Mouse (Mus musculus) E14TG2a.4 (cell line): Measurements from ENCODE around the gene Gm20388.
"Not testable (repeated sequence)": the region's sequence is repeated elsewhere in the genome, so short reads cannot be mapped to it uniquely, and the experiment has no call there.

Source experiments
- H3K27me3 ChIP-seq: 2 replicates; pipeline ENCODE4 v1.6.1; 2014; ENCODE audit warnings: low read length, control low read depth; ENCODE audit not compliant: insufficient read depth
- H3K36me3 ChIP-seq: 2 replicates; pipeline ENCODE4 v1.6.1; 2014; ENCODE audit warnings: low read length, control low read depth; ENCODE audit not compliant: insufficient read depth
- H3K4me1 ChIP-seq: replicated peaks from 2 replicates; pipeline ENCODE4 v1.6.1; 2014; ENCODE audit warnings: low read depth, low read length, control low read depth
- H3K4me3 ChIP-seq: replicated peaks from 2 replicates; pipeline ENCODE4 v1.5.1; 2014; ENCODE audit warnings: mild to moderate bottlenecking, low read length
- H3K9me3 ChIP-seq: 2 replicates; pipeline ENCODE4 v1.6.1; 2014; ENCODE audit warnings: low read length, control low read depth
- CTCF ChIP-seq: conservative IDR thresholded peaks from 2 replicates; pipeline ENCODE4 v1.5.1; 2014; ENCODE audit warnings: low read length
- NANOG ChIP-seq: IDR thresholded peaks from 2 replicates; pipeline ENCODE4 v1.6.1; 2014; ENCODE audit warnings: borderline replicate concordance, low read length, mixed read lengths
- POU5F1 ChIP-seq: IDR thresholded peaks from 2 replicates; pipeline ENCODE4 v1.6.1; 2014; ENCODE audit warnings: low read length, borderline replicate concordance

Gm20388 gene

DNA sequence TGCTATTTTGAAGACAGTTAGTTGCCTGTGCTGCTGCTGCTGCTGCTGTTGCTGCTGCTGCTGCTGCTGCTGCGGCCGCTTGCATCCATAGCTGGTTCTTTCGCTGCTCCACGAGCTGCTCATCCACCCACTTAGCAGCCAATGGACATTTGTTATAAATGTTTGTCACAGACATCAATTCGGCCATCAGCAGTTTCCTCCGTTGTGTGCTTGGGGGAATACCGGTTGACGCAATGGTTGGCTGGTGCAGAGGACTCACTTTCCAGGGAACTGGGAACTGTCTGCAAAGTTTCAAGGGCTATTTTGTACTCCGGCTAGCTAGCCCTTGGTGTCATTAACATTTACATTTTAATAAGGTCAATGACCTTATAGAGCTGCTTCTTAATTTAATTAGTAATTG lies 793.6 kb downstream of the Gm20388 start:
- Histone ChIP-seq H3K27me3 (peaks cover 58% of the 10 kb centered on the region), H3K9me3 (no peaks in the 10 kb centered on the region), H3K4me1 (peaks cover 23% of the 10 kb centered on the region), H3K4me3 (no peak overlapping the region), H3K36me3 (no peaks in the 10 kb centered on the region)
- TF ChIP-seq NANOG (no peak), POU5F1 (no peak), CTCF (no peak)

DNA sequence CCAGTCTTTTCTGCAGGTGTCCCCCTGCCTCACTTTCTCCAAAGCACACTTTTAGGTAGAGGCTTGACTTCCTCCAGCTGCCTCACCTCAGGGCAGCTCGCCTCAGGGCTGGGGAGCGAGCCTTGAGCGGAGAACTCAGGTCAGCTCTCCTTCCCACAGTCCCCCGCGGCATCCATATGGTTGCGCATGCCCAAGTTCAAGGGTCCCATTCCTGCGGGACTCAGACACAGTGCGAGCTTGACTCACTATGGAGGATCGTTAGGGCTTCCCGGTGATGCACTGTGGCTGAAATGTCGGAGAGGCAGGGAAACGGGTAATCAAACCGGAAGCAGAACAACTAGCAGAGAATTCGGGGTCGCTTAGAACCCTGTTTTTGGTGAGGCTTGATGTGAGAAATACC lies 794.5 kb downstream of the Gm20388 start:
- H3K9me3 ChIP-seq, result no peaks in the 10 kb centered on the region
- H3K4me1 ChIP-seq, result peaks cover 23% of the 10 kb centered on the region
- H3K27me3 ChIP-seq, result peaks cover 52% of the 10 kb centered on the region
- TF ChIP-seq CTCF, result no peak
- peak overlapping the region; percentile 68 for H3K4me3 ChIP-seq
- H3K36me3 ChIP-seq, result no peaks in the 10 kb centered on the region

DNA sequence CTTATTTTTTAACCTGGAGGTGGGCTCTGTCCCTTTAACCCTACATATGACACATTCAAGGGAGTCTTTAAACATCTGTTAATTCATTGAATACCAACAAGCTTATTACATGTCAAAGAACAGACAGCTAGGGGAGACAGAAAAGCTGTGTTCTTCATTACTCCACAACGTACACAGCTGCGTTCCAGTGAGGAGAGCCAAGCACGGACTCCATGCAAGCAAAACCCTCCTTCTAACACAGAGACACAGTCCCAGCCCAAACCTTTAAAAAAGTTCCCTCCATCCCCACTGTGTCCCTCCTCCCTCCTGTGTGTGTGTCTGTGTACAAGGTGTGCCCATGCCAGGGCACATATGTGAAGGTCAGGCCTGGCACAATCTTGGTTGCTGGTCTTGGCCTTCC lies 795.6 kb downstream of the Gm20388 start:
- Histone ChIP-seq H3K4me1 (peaks cover 23% of the 10 kb centered on the region), H3K27me3 (peaks cover 42% of the 10 kb centered on the region), H3K36me3 (no peaks in the 10 kb centered on the region), H3K4me3 (no peak overlapping the region), H3K9me3 (no peaks in the 10 kb centered on the region)
- TF ChIP-seq CTCF (no peak), POU5F1 (no peak), NANOG (no peak)

DNA sequence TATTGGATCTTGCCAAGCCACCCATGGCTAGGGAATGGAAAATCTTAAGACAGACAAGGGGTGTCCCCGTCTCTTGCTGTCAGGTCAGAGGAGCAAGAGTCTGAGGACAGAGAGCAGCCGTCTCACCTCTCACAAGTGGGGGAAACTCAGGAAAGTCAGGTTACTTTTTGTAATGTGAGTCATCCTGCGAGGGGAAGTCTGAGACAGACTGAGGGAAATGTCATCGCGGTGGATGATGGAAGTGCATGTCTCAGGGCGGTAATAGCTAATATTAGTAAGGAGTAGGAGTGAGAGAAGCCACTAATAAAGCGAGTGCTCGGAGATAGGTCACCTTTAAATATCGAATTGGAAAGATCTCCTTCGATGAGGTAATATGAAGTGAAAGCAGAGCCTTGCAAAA lies 798.5 kb downstream of the Gm20388 start:
- H3K27me3 ChIP-seq, result peaks cover 21% of the 10 kb centered on the region
- H3K4me1 ChIP-seq, result peaks cover 14% of the 10 kb centered on the region
- no peaks in the 10 kb centered on the region for H3K9me3 ChIP-seq
- H3K4me3 ChIP-seq, result no peak overlapping the region
- TF ChIP-seq CTCF (no peak), POU5F1 (no peak), NANOG (no peak)
- no peaks in the 10 kb centered on the region for H3K36me3 ChIP-seq

DNA sequence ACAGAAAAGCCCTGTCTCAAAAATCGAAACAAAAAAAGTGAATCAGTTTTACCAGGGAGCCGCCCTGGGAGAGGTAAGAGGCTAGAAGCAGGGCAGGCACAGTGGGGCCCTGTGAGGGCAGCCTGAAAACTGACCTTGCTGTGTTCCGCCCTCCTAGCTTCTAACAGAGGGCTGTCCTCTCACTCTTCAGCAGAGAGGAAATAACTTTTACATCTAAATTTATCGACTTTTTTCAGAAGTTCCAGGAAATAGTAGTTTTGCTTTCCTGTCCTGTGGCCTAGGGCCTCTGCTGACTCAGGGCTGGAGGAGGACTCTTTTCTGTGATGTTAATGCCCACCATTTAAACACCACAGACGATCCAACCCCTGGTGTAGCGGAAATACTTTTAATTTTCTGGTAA lies 804.6 kb downstream of the Gm20388 start:
- Histone ChIP-seq H3K4me3 (no peak overlapping the region), H3K4me1 (no peaks in the 10 kb centered on the region), H3K27me3 (peaks cover 4% of the 10 kb centered on the region; the same call in 1 of the 2 replicates), H3K36me3 (no peaks in the 10 kb centered on the region), H3K9me3 (no peaks in the 10 kb centered on the region)
- TF ChIP-seq NANOG (no peak), POU5F1 (no peak), CTCF (no peak)

GRCm38 (mm10) chr8:120715996-120716680 lies 805.5 kb downstream of the Gm20388 start:
- Histone ChIP-seq H3K4me1 (no peaks in the 10 kb centered on the region), H3K9me3 (no peaks in the 10 kb centered on the region), H3K36me3 (no peaks in the 10 kb centered on the region), H3K4me3 (no peak overlapping the region), H3K27me3 (peaks cover 10% of the 10 kb centered on the region)
- no peak for TF ChIP-seq NANOG
- no peak for TF ChIP-seq CTCF
- TF ChIP-seq POU5F1, result no peak

DNA sequence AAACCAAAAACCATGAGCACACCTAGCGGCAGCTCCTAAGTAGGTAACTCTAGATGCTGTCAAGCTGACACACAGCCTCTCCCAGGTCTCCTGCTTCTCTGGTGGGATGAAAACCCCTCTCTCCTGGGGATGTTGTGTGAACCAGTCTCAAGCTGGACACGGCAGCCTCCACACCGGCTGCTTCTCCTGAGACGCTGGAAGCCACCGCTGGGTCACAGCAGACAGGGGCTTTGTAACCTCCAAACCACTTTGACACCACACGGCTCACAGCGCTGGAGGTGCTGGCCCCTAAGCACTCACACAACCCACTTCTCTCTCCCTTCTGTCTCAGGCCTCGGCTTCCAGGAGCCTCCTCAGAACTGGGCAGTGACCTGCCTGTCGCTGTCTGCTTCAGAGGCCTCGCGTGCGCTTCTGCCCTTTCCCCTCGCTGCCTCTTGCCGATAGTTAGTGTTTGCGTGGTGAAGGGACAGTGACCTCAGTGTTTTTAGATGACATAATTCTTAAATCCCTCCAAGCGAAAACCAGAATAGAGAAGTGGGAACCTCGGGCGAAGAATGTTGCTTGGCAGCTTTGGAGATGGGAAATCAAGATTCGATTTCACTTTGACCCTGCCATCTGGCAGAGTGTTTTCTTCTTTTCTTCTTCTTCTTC lies 809.1 kb downstream of the Gm20388 start:
- H3K4me1 ChIP-seq, result no peaks in the 10 kb centered on the region
- peaks cover 13% of the 10 kb centered on the region for H3K27me3 ChIP-seq
- no peaks in the 10 kb centered on the region for H3K9me3 ChIP-seq
- TF ChIP-seq CTCF (no peak), NANOG (no peak)
- no peaks in the 10 kb centered on the region for H3K36me3 ChIP-seq
- no peak overlapping the region for H3K4me3 ChIP-seq

DNA sequence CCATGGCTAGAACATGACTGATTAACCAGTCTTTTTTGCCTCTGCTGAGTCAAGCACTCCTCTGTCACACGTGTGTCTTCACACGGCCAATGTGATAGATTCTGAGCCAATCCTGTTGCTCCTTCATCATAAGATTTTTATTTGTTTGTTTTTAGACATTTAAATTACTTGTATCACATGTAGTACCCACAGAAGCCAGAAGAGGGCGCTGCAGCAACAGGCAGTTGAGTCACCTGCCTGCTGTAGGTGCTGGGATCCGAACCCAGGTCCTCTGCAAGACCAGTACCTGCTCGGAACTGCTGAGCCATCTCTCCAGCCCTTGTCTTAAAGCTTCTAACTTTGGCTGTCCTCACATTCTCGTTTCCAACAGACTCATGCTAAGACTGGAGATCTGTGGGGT lies 812.4 kb downstream of the Gm20388 start:
- Histone ChIP-seq H3K9me3 (no peaks in the 10 kb centered on the region), H3K27me3 (peaks cover 18% of the 10 kb centered on the region), H3K4me1 (0 out of 2 replicates have a peak, but pooled peaks cover 6% of the 10 kb centered on the region), H3K36me3 (no peaks in the 10 kb centered on the region), H3K4me3 (no peak overlapping the region)
- TF ChIP-seq NANOG (no peak), CTCF (peak; percentile 75)

DNA sequence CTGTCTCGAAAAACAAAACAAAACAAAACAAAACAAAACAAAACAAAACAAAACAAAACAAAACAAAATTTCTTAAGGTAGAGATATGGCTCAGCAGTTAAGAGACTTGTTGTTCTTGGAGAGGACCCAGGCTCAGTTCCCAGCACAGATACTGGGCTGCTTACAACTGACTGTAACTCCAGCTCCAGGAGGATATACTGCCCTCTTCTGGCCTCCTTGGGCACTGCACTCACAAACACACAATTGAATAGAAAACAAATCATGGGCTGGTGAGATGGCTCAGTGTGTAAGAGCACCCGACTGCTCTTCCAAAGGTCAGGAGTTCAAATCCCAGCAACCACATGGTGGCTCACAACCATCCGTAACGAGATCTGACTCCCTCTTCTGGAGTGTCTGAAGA lies 813.5 kb downstream of the Gm20388 start:
- H3K4me3 ChIP-seq, H3K9me3 ChIP-seq, H3K36me3 ChIP-seq, H3K4me1 ChIP-seq: not testable (repeated sequence)
- H3K27me3 ChIP-seq, result peaks cover 22% of the 10 kb centered on the region
- peak; percentile 49 for TF ChIP-seq CTCF
